Mouse (Mus musculus): ENCODE results near the gene Arnt.
"Not testable (repeated sequence)": the region's sequence is repeated elsewhere in the genome, so short reads cannot be mapped to it uniquely, and the experiment has no call there.

- TF ChIP-seq CTCF (IDR thresholded peaks at IDR 0.05; ENCODE audit: low read depth, low read length); POLR2A (IDR thresholded peaks at IDR 0.05; ENCODE audit: extremely low read depth, insufficient read depth, low read length): not testable (repeated sequence)
Measured at GRCm38 (mm10) chr3:95427117-95427890, 6.9 kb upstream of the Arnt start.

All from liver, adult 2 months (tissue).